Mouse (Mus musculus) embryonic fibroblast, embryonic 13.5 days (primary cell): ENCODE results near the gene Prss36. TPM values are rescaled to one million over a fixed set of nuclear protein-coding genes. Genes with fewer than 3 reads are reported as not detected.

Experiments
- H3K27ac ChIP-seq: 2 replicates; pipeline ENCODE4 v1.5.1; 2012; ENCODE audit warnings: low read length, control low read depth, inconsistent platforms; ENCODE audit not compliant: insufficient read depth
- H3K4me1 ChIP-seq: 2 replicates; pipeline ENCODE4 v1.6.1; 2011; ENCODE audit warnings: low read length; ENCODE audit not compliant: control insufficient read depth, insufficient read depth
- H3K4me3 ChIP-seq: 2 replicates; pipeline ENCODE4 v1.5.1; 2011; ENCODE audit warnings: mild to moderate bottlenecking, control low read depth, low read length; ENCODE audit not compliant: insufficient read depth
- CTCF ChIP-seq: IDR thresholded peaks from 2 replicates; pipeline ENCODE4 v1.5.1; 2011; ENCODE audit warnings: mild to moderate bottlenecking, control low read depth, low read length, moderate library complexity, borderline replicate concordance; ENCODE audit not compliant: insufficient read depth
- POLR2A ChIP-seq: IDR thresholded peaks from 2 replicates; pipeline ENCODE4 v1.6.1; 2011; ENCODE audit warnings: low read depth, mild to moderate bottlenecking, control low read depth, low read length, moderate library complexity
- polyA plus RNA-seq: library from polyadenylated mRNA; stranded (reverse); fragments of >200 nt; gene quantifications from 2 replicates; pipeline ENCODE4 v1.2.4, GENCODE M21; 2011; ENCODE audit warnings: low read depth; ENCODE audit not compliant: missing spikeins, insufficient read length

Prss36 gene
- polyA plus RNA-seq, 1 experiment: 7.1 TPM

GRCm38 (mm10) chr7:127926066-127926465 is 20.5 kb downstream of the Prss36 start:
- Histone ChIP-seq H3K4me3 (no peak overlapping the region), H3K4me1 (no peaks in the 10 kb centered on the region; the same call in 1 of the 2 replicates), H3K27ac (no peak overlapping the region)
- no peak for TF ChIP-seq POLR2A

GRCm38 (mm10) chr7:127925252-127925651 is 21.3 kb downstream of the Prss36 start:
- Histone ChIP-seq H3K27ac (no peak overlapping the region), H3K4me1 (no peaks in the 10 kb centered on the region), H3K4me3 (no peak overlapping the region)
- TF ChIP-seq POLR2A: no peak
- TF ChIP-seq CTCF: no peak

- no peak for TF ChIP-seq CTCF
- no peak for TF ChIP-seq POLR2A
- Histone ChIP-seq H3K4me1 (no peaks in the 10 kb centered on the region), H3K27ac (no peak overlapping the region), H3K4me3 (no peak overlapping the region)
These were observed 22.8 kb downstream of the Prss36 start for GRCm38 (mm10) chr7:127923714-127924113.

GRCm38 (mm10) chr7:127922451-127923275 is 23.9 kb downstream of the Prss36 start:
- Histone ChIP-seq H3K4me3 (no peak overlapping the region), H3K27ac (no peak overlapping the region), H3K4me1 (no peaks in the 10 kb centered on the region)
- TF ChIP-seq CTCF (no peak), POLR2A (no peak)

- no peaks in the 10 kb centered on the region for H3K4me1 ChIP-seq
- H3K4me3 ChIP-seq: no peak overlapping the region
- TF ChIP-seq CTCF (peak; percentile 16; the same call in 1 of the 2 replicates), POLR2A (no peak)
These were observed 25.0 kb downstream of the Prss36 start for GRCm38 (mm10) chr7:127921516-127921915.

GRCm38 (mm10) chr7:127919290-127919689 is 27.2 kb downstream of the Prss36 start:
- Histone ChIP-seq H3K27ac (no peak overlapping the region), H3K4me3 (no peak overlapping the region), H3K4me1 (no peaks in the 10 kb centered on the region; the same call in 1 of the 2 replicates)
- TF ChIP-seq POLR2A: no peak
- TF ChIP-seq CTCF: no peak

More at GRCm38 (mm10) chr7:127921516-127921915, 25.0 kb downstream of the Prss36 start:
- no peak overlapping the region for H3K27ac ChIP-seq

GRCm38 (mm10) chr7:127918203-127918602 is 28.3 kb downstream of the Prss36 start:
- Histone ChIP-seq H3K27ac (no peak overlapping the region), H3K4me1 (no peaks in the 10 kb centered on the region; the same call in 1 of the 2 replicates), H3K4me3 (no peak overlapping the region)
- TF ChIP-seq POLR2A (no peak), CTCF (peak; percentile 27; the same call in 1 of the 2 replicates)

GRCm38 (mm10) chr7:127915293-127915692 is 31.2 kb downstream of the Prss36 start:
- Histone ChIP-seq H3K4me1 (no peaks in the 10 kb centered on the region; the same call in 1 of the 2 replicates), H3K27ac (no peak overlapping the region), H3K4me3 (no peak overlapping the region)
- no peak for TF ChIP-seq POLR2A

- H3K4me3 ChIP-seq: peak overlapping the region; percentile 87
- H3K4me1 ChIP-seq: no peaks in the 10 kb centered on the region; the same call in 1 of the 2 replicates
- H3K27ac ChIP-seq: no peak overlapping the region
- TF ChIP-seq CTCF (no peak), POLR2A (no peak)
These were observed 33.6 kb downstream of the Prss36 start for GRCm38 (mm10) chr7:127912938-127913337.

GRCm38 (mm10) chr7:127912190-127912871 is 34.2 kb downstream of the Prss36 start, which contains the start of gene Kat8:
TSS of gene Kat8 (plus strand) at chr7:127912516.
- peak; percentile 79 for TF ChIP-seq POLR2A
- no peak for TF ChIP-seq CTCF
- Histone ChIP-seq H3K4me1 (no peaks in the 10 kb centered on the region; the same call in 1 of the 2 replicates), H3K4me3 (peak within 1 kb of the TSS; percentile 87), H3K27ac (peak within 1 kb of the TSS; percentile 32)
